Mouse (Mus musculus): ENCODE measurements around the gene Mcpt9. TPM values are rescaled to one million over a fixed set of nuclear protein-coding genes. Genes with fewer than 3 reads are reported as not detected.

Mcpt9 gene
- total RNA-seq (2023) = not detected in 2 replicates

GRCm38 (mm10) chr14:56030395-56030794 is at the start of gene Mcpt9:
TSS of gene Mcpt9 (minus strand) at chr14:56030495.

GRCm38 (mm10) chr14:56062213-56062612 is 31.9 kb upstream of the Mcpt9 start, which contains the start of gene Mcpt4:
TSS of gene Mcpt4 (minus strand) at chr14:56062313.

GRCm38 (mm10) chr14:56041792-56042191 is 11.5 kb upstream of the Mcpt9 start, which contains the start of gene Mcpt2:
TSS of gene Mcpt2 (plus strand) at chr14:56042041.

GRCm38 (mm10) chr14:56017671-56018070 is 12.6 kb downstream of the Mcpt9 start, which contains the start of gene Mcpt1:
TSS of gene Mcpt1 (plus strand) at chr14:56017971.

Other genes starting within 250 kb of the Mcpt9 start
- gene Adcy4, start 246.4 kb downstream of the Mcpt9 start, total RNA-seq (2023) = 0.63 TPM in 1 of 2 replicates, not detected in the other
- 42.5 and 50.7 TPM in 2 replicates for gene Ripk3, start 241.6 kb downstream of the Mcpt9 start, total RNA-seq (2023)
- not detected in 2 replicates for gene Nfatc4, start 207.4 kb downstream of the Mcpt9 start, total RNA-seq (2023)
- gene Nynrin, start 176.5 kb downstream of the Mcpt9 start, total RNA-seq (2023) = 1.1 and 3.0 TPM in 2 replicates
- gene Cbln3, start 146.1 kb downstream of the Mcpt9 start, total RNA-seq (2023) = 0.48 and 0.54 TPM in 2 replicates
- gene Khnyn, start 145.5 kb downstream of the Mcpt9 start, total RNA-seq (2023) = 107 and 146 TPM in 2 replicates
- 1.9 and 2.2 TPM in 2 replicates for gene Sdr39u1, start 130.2 kb downstream of the Mcpt9 start, total RNA-seq (2023)
- not detected in 2 replicates for gene Cma1, start 85.8 kb downstream of the Mcpt9 start, total RNA-seq (2023)
- gene Cma2, start 79.5 kb downstream of the Mcpt9 start, total RNA-seq (2023) = not detected in 2 replicates
- gene Mcpt1, start 12.5 kb downstream of the Mcpt9 start, total RNA-seq (2023) = not detected in 2 replicates
- gene Mcpt2, start 11.5 kb upstream of the Mcpt9 start, total RNA-seq (2023) = not detected in 2 replicates
- gene Mcpt4, start 31.8 kb upstream of the Mcpt9 start, total RNA-seq (2023) = not detected in 2 replicates
- gene Mcpt8, start 54.8 kb upstream of the Mcpt9 start, total RNA-seq (2023) = 83.0 and 87.4 TPM in 2 replicates
- 123 and 127 TPM in 2 replicates for gene Ctsg, start 72.1 kb upstream of the Mcpt9 start, total RNA-seq (2023)
- not detected in 2 replicates for gene Gzme, start 90.1 kb upstream of the Mcpt9 start, total RNA-seq (2023)
- not detected in 2 replicates for gene Gzmd, start 102.1 kb upstream of the Mcpt9 start, total RNA-seq (2023)
- gene Gzmg, start 129.1 kb upstream of the Mcpt9 start, total RNA-seq (2023) = not detected in 2 replicates
- not detected in 2 replicates for gene Gzmn, start 144.1 kb upstream of the Mcpt9 start, total RNA-seq (2023)
- gene Gzmf, start 180.9 kb upstream of the Mcpt9 start, total RNA-seq (2023) = not detected in 2 replicates
- gene Gzmc, start 204.2 kb upstream of the Mcpt9 start, total RNA-seq (2023) = not detected in 2 replicates
- gene Gzmb, start 231.8 kb upstream of the Mcpt9 start, total RNA-seq (2023) = 0.27 and 0.76 TPM in 2 replicates